Mouse (Mus musculus) adrenal gland, adult 10 weeks (tissue): ENCODE results near the gene B230104I21Rik. TPM values are rescaled to one million over a fixed set of nuclear protein-coding genes. Genes with fewer than 3 reads are reported as not detected.

Source experiments
- polyA plus RNA-seq: library from polyadenylated mRNA; stranded (reverse); fragments of 350-450 nt; fragmentation: Illumina TruSeq; extraction: RNeasy Lipid Tissue Mini Kit (QIAGEN cat#74804); gene quantifications from one replicate; pipeline ENCODE4 v1.2.3, GENCODE M21; 2014; ENCODE audit warnings: low read depth, low replicate concordance

Gene B230104I21Rik
- polyA plus RNA-seq, result not detected

DNA sequence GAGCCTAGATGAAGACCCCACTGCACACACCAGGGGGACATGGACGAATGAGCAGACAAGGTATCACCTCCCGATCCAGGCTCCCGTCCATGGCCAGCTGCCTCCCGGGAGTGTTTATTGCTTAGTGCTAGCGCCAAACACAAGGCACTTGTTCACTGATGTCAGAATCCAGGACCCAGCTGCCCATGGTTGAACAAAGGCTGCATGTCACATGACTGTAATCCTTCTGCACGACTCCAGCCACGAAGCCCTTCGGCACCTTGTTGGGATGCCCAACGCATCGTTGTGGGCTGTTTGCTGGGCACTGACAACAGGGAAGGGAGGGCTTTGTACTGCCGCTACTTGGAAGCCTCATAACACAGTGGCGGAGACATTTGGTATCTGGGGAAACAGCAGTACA lies at the start of gene B230104I21Rik:
Gene B230104I21Rik (plus strand): TSS at position 367 of the 400 bp plus-strand sequence.

DNA sequence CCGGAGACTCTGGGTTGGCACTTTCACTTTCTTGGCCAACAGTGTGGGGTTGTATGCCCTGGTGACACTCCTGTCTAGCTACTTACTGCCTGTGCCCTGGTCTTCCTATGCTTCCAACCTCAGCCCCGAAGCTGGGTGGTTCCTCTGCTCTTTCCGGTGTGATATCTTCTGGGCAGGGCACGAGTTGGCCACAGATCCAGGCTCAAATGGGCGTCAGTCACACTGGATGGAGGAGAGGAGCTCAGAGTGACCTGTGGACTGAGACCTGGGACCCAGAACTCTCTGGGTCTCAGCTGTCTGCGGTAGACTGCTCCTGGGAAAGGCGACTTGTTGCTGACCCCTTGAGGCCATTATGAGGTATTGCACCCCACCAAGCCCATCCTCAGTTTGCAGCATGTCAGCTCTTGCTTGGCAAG lies 34.5 kb upstream of the B230104I21Rik start, which contains the start of gene Arhgef16:
Gene Arhgef16 (minus strand): TSS at position 211 of the 416 bp plus-strand sequence.

Other genes with a start within 250 kb of the B230104I21Rik start
- gene Trp73, start 195.9 kb upstream of the B230104I21Rik start, polyA plus RNA-seq, result not detected
- 3.1 TPM for gene Wrap73, start 193.8 kb upstream of the B230104I21Rik start, polyA plus RNA-seq
- gene Tprgl, start 175.5 kb upstream of the B230104I21Rik start, polyA plus RNA-seq, result 151 TPM
- not detected for gene Megf6, start 165.4 kb upstream of the B230104I21Rik start, polyA plus RNA-seq
- not detected for gene Arhgef16, start 34.5 kb upstream of the B230104I21Rik start, polyA plus RNA-seq